Mouse (Mus musculus): Measurements from ENCODE around the gene Gas2l2. TPM values are rescaled to one million over a fixed set of nuclear protein-coding genes. Genes with fewer than 3 reads are reported as not detected.

The Gas2l2 gene
- polyA plus RNA-seq, 2 experiments: 0.03 TPM; not detected in 1

- WGBS: 47% methylated on average over 6 of the region's 6 CpGs
- Histone ChIP-seq H3K4me3 (replicated peaks; ENCODE audit: low read length) (no peak overlapping the region), H3K36me3 (ENCODE audit: control insufficient read depth, insufficient read depth, low read length) (peaks cover 68% of the 10 kb centered on the region), H3K4me2 (replicated peaks; ENCODE audit: low read depth, low read length, severe bottlenecking) (no peak overlapping the region), H3K9me3 (ENCODE audit: control insufficient read depth, low read length) (no peaks in the 10 kb centered on the region), H3K27ac (replicated peaks; ENCODE audit: low read depth, low read length) (no peak overlapping the region), H3K27me3 (ENCODE audit: control insufficient read depth, insufficient read depth, low read length) (no peaks in the 10 kb centered on the region), H3K9ac (ENCODE audit: low read depth, low read length, severe bottlenecking) (no peak overlapping the region), H3K4me1 (ENCODE audit: control insufficient read depth, insufficient read depth, low read length) (no peaks in the 10 kb centered on the region)
- no peak for DNase-seq (ENCODE audit: low spot score)
- no peak for ATAC-seq (ENCODE audit: low FRiP score, low read depth)
- no peak for TF ChIP-seq POLR2A (IDR thresholded peaks at IDR 0.05; ENCODE audit: borderline replicate concordance, extremely low read depth, insufficient read depth, insufficient read length)
Measured at GRCm38 (mm10) chr11:83394802-83395439, 34.3 kb downstream of the Gas2l2 start.

DNA sequence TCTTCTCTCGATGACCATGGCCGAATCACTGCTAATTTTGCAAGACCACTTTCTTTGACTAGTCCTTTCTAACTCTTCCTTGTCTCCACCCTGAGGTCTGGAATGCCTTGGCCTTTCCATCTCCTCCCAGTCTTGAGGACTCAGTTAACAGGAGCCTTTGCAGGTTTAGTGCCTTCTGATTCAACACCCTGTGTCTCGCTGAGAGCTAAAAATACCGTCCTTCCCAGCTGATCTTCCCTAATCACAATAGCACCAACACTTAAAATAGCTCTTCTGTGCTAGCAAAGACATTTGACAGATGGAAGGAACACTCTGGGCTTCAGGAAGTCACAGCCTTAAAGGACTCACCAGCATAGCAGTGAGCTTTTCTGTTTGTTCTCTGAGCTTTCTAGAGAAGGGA is 36.2 kb downstream of the Gas2l2 start:
- no peak for DNase-seq (ENCODE audit: low spot score)
- Histone ChIP-seq H3K27ac (replicated peaks; ENCODE audit: low read depth, low read length) (no peak overlapping the region), H3K4me2 (replicated peaks; ENCODE audit: low read depth, low read length, severe bottlenecking) (no peak overlapping the region), H3K4me3 (replicated peaks; ENCODE audit: low read length) (no peak overlapping the region), H3K9me3 (ENCODE audit: control insufficient read depth, low read length) (no peaks in the 10 kb centered on the region), H3K9ac (ENCODE audit: low read depth, low read length, severe bottlenecking) (no peak overlapping the region), H3K27me3 (ENCODE audit: control insufficient read depth, insufficient read depth, low read length) (no peaks in the 10 kb centered on the region), H3K4me1 (ENCODE audit: control insufficient read depth, insufficient read depth, low read length) (no peaks in the 10 kb centered on the region), H3K36me3 (ENCODE audit: control insufficient read depth, insufficient read depth, low read length) (peaks cover 60% of the 10 kb centered on the region)
- ATAC-seq (ENCODE audit: low FRiP score, low read depth): no peak
- WGBS: 90% methylated on average over 4 of the region's 4 CpGs
- no peak for TF ChIP-seq POLR2A (IDR thresholded peaks at IDR 0.05; ENCODE audit: borderline replicate concordance, extremely low read depth, insufficient read depth, insufficient read length)

DNA sequence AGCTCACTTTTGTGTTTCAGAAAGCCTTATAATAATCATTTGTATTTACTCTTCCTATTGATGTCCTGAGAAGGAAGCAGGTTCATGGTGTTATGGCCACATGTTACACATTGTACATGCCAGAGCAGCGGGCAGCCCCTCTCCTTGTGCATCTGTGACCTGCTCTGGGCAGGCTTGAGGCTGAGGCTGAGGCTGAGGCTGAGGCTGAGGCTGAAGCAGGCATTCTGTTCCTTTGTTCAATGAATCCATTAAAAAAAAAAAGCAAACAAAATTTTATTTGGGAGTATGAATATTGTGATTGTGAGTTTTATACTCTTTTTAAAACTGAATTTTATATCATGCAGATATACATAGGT is 45.7 kb downstream of the Gas2l2 start:
- H3K9me3 ChIP-seq (ENCODE audit: control insufficient read depth, low read length): no peaks in the 10 kb centered on the region
- 68% methylated on average over 1 of the region's 1 CpGs for WGBS
- ATAC-seq (ENCODE audit: low FRiP score, low read depth): no peak

DNA sequence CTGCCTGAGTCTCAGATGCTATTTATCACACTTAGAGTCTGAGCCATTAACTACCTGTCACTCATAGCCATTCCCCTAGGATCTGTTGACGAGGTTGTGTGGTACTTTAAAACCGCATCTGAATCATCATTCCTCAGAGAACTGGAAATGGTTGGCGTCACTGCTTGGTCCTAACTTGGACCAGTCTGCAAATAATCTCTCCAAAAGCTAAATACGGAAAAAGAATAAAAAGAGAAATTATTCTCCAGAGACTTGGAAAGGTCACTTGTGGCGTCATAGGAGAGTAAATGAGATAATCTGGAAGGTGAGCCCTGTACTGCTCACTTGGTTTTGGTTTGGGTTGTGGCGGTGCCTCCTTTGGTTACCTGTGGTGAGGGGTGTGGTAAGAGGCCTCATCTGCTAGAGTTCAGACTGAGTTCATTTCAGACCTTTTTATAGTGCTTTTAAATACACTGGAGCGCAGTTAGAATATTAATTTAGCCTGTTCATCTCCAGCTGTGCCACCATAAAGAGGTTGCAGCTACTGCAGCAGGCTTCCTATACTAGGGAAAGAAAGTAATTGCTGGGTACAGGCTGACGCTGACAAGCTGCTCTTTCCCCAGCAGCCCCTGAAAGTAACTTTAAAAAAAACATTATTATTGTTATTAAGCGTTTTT is 46.3 kb downstream of the Gas2l2 start:
- Histone ChIP-seq H3K36me3 (ENCODE audit: control insufficient read depth, insufficient read depth, low read length) (peaks cover 19% of the 10 kb centered on the region; the same call in 1 of the 2 replicates), H3K27me3 (ENCODE audit: control insufficient read depth, insufficient read depth, low read length) (no peaks in the 10 kb centered on the region), H3K4me3 (replicated peaks; ENCODE audit: low read length) (no peak overlapping the region), H3K4me2 (replicated peaks; ENCODE audit: low read depth, low read length, severe bottlenecking) (no peak overlapping the region), H3K27ac (replicated peaks; ENCODE audit: low read depth, low read length) (no peak overlapping the region), H3K4me1 (ENCODE audit: control insufficient read depth, insufficient read depth, low read length) (no peaks in the 10 kb centered on the region), H3K9ac (ENCODE audit: low read depth, low read length, severe bottlenecking) (no peak overlapping the region), H3K9me3 (ENCODE audit: control insufficient read depth, low read length) (no peaks in the 10 kb centered on the region)
- DNase-seq (ENCODE audit: low spot score) (no peak), ATAC-seq (ENCODE audit: low FRiP score, low read depth) (no peak)
- 43% methylated on average over 9 of the region's 9 CpGs for WGBS
- no peak for TF ChIP-seq POLR2A (IDR thresholded peaks at IDR 0.05; ENCODE audit: borderline replicate concordance, extremely low read depth, insufficient read depth, insufficient read length)

More for the DNA sequence above, 45.7 kb downstream of the Gas2l2 start:
- Histone ChIP-seq H3K27ac (replicated peaks; ENCODE audit: low read depth, low read length) (no peak overlapping the region), H3K4me1 (ENCODE audit: control insufficient read depth, insufficient read depth, low read length) (no peaks in the 10 kb centered on the region), H3K36me3 (ENCODE audit: control insufficient read depth, insufficient read depth, low read length) (peaks cover 17% of the 10 kb centered on the region; the same call in 1 of the 2 replicates), H3K9ac (ENCODE audit: low read depth, low read length, severe bottlenecking) (no peak overlapping the region), H3K4me3 (replicated peaks; ENCODE audit: low read length) (no peak overlapping the region), H3K4me2 (replicated peaks; ENCODE audit: low read depth, low read length, severe bottlenecking) (no peak overlapping the region), H3K27me3 (ENCODE audit: control insufficient read depth, insufficient read depth, low read length) (no peaks in the 10 kb centered on the region)
- no peak for DNase-seq (ENCODE audit: low spot score)
- no peak for TF ChIP-seq POLR2A (IDR thresholded peaks at IDR 0.05; ENCODE audit: borderline replicate concordance, extremely low read depth, insufficient read depth, insufficient read length)

- no peak overlapping the region for H3K4me3 ChIP-seq (replicated peaks; ENCODE audit: low read length)
- no peak for ATAC-seq (ENCODE audit: low FRiP score, low read depth)
- no peak for DNase-seq (ENCODE audit: low spot score)
- TF ChIP-seq POLR2A (IDR thresholded peaks at IDR 0.05; ENCODE audit: borderline replicate concordance, extremely low read depth, insufficient read depth, insufficient read length): no peak
- no peaks in the 10 kb centered on the region for H3K9me3 ChIP-seq (ENCODE audit: control insufficient read depth, low read length)
- 53% methylated on average over 7 of the region's 7 CpGs for WGBS
- H3K4me1 ChIP-seq (ENCODE audit: control insufficient read depth, insufficient read depth, low read length): no peaks in the 10 kb centered on the region
- H3K27ac ChIP-seq (replicated peaks; ENCODE audit: low read depth, low read length): no peak overlapping the region
- peaks cover 42% of the 10 kb centered on the region for H3K36me3 ChIP-seq (ENCODE audit: control insufficient read depth, insufficient read depth, low read length)
- H3K9ac ChIP-seq (ENCODE audit: low read depth, low read length, severe bottlenecking): no peak overlapping the region
- H3K4me2 ChIP-seq (replicated peaks; ENCODE audit: low read depth, low read length, severe bottlenecking): no peak overlapping the region
- no peaks in the 10 kb centered on the region for H3K27me3 ChIP-seq (ENCODE audit: control insufficient read depth, insufficient read depth, low read length)
Measured at GRCm38 (mm10) chr11:83379745-83380341, 49.4 kb downstream of the Gas2l2 start.

Other genes starting within 250 kb of the Gas2l2 start
- 0.64 and 0.87 TPM in 2 replicates for gene Slfn3, start 238.1 kb downstream of the Gas2l2 start, polyA plus RNA-seq (2012; rRNA removed)
- 0.57 and 0.89 TPM in 2 replicates for gene Slfn3, start 238.1 kb downstream of the Gas2l2 start, polyA plus RNA-seq (2014; fragmentation: Nextera tagmentation; extraction: Ambion mirVana)
- gene Slfn14, start 142.7 kb downstream of the Gas2l2 start, polyA plus RNA-seq (2012; rRNA removed): 0.06 and 0.09 TPM in 2 replicates
- gene Slfn14, start 142.7 kb downstream of the Gas2l2 start, polyA plus RNA-seq (2014; fragmentation: Nextera tagmentation; extraction: Ambion mirVana): 0.07 and 0.12 TPM in 2 replicates
- gene Ap2b1, start 130.4 kb downstream of the Gas2l2 start, polyA plus RNA-seq (2012; rRNA removed): 49.6 and 49.7 TPM in 2 replicates
- 62.4 and 67.0 TPM in 2 replicates for gene Ap2b1, start 130.4 kb downstream of the Gas2l2 start, polyA plus RNA-seq (2014; fragmentation: Nextera tagmentation; extraction: Ambion mirVana)
- 11.5 TPM in 2 replicates for gene Pex12, start 126.9 kb downstream of the Gas2l2 start, polyA plus RNA-seq (2012; rRNA removed)
- gene Pex12, start 126.9 kb downstream of the Gas2l2 start, polyA plus RNA-seq (2014; fragmentation: Nextera tagmentation; extraction: Ambion mirVana): 14.6 and 15.3 TPM in 2 replicates
- gene Rasl10b, start 20.3 kb downstream of the Gas2l2 start, polyA plus RNA-seq (2012; rRNA removed): 8.4 and 12.3 TPM in 2 replicates
- gene Rasl10b, start 20.3 kb downstream of the Gas2l2 start, polyA plus RNA-seq (2014; fragmentation: Nextera tagmentation; extraction: Ambion mirVana): 2.2 and 2.4 TPM in 2 replicates
- 0.57 and 1.2 TPM in 2 replicates for gene 1700020L24Rik, start 8.2 kb upstream of the Gas2l2 start, polyA plus RNA-seq (2012; rRNA removed)
- gene 1700020L24Rik, start 8.2 kb upstream of the Gas2l2 start, polyA plus RNA-seq (2014; fragmentation: Nextera tagmentation; extraction: Ambion mirVana): 0.33 and 0.39 TPM in 2 replicates
- gene Mmp28, start 33.6 kb upstream of the Gas2l2 start, polyA plus RNA-seq (2012; rRNA removed): 4.6 and 5.7 TPM in 2 replicates
- 2.4 and 3.6 TPM in 2 replicates for gene Mmp28, start 33.6 kb upstream of the Gas2l2 start, polyA plus RNA-seq (2014; fragmentation: Nextera tagmentation; extraction: Ambion mirVana)
- 60.0 and 103 TPM in 2 replicates for gene Taf15, start 43.6 kb upstream of the Gas2l2 start, polyA plus RNA-seq (2012; rRNA removed)
- 8.3 and 10.9 TPM in 2 replicates for gene Taf15, start 43.6 kb upstream of the Gas2l2 start, polyA plus RNA-seq (2014; fragmentation: Nextera tagmentation; extraction: Ambion mirVana)
- gene Heatr9, start 92.7 kb upstream of the Gas2l2 start, polyA plus RNA-seq (2012; rRNA removed): not detected in 2 replicates
- gene Heatr9, start 92.7 kb upstream of the Gas2l2 start, polyA plus RNA-seq (2014; fragmentation: Nextera tagmentation; extraction: Ambion mirVana): not detected in 2 replicates
- 0.48 and 0.81 TPM in 2 replicates for gene Ccl5, start 101.1 kb upstream of the Gas2l2 start, polyA plus RNA-seq (2012; rRNA removed)
- 0.70 and 0.81 TPM in 2 replicates for gene Ccl5, start 101.1 kb upstream of the Gas2l2 start, polyA plus RNA-seq (2014; fragmentation: Nextera tagmentation; extraction: Ambion mirVana)
- gene Ccl9, start 149.2 kb upstream of the Gas2l2 start, polyA plus RNA-seq (2012; rRNA removed): 3.0 and 4.2 TPM in 2 replicates
- 6.8 and 7.3 TPM in 2 replicates for gene Ccl9, start 149.2 kb upstream of the Gas2l2 start, polyA plus RNA-seq (2014; fragmentation: Nextera tagmentation; extraction: Ambion mirVana)
- gene Ccl6, start 163.6 kb upstream of the Gas2l2 start, polyA plus RNA-seq (2012; rRNA removed): 1.5 and 2.0 TPM in 2 replicates
- 5.0 and 6.5 TPM in 2 replicates for gene Ccl6, start 163.6 kb upstream of the Gas2l2 start, polyA plus RNA-seq (2014; fragmentation: Nextera tagmentation; extraction: Ambion mirVana)
- gene Rpl9-ps1, start 216.2 kb upstream of the Gas2l2 start, polyA plus RNA-seq (2012; rRNA removed): not detected in 2 replicates
- gene Rpl9-ps1, start 216.2 kb upstream of the Gas2l2 start, polyA plus RNA-seq (2014; fragmentation: Nextera tagmentation; extraction: Ambion mirVana): not detected in 2 replicates
- gene Ccl3, start 219.9 kb upstream of the Gas2l2 start, polyA plus RNA-seq (2012; rRNA removed): 1.9 and 3.5 TPM in 2 replicates
- 1.4 and 2.3 TPM in 2 replicates for gene Ccl3, start 219.9 kb upstream of the Gas2l2 start, polyA plus RNA-seq (2014; fragmentation: Nextera tagmentation; extraction: Ambion mirVana)
- gene Ccl4, start 233.1 kb upstream of the Gas2l2 start, polyA plus RNA-seq (2012; rRNA removed): 0.80 and 0.88 TPM in 2 replicates
- 1.0 and 1.2 TPM in 2 replicates for gene Ccl4, start 233.1 kb upstream of the Gas2l2 start, polyA plus RNA-seq (2014; fragmentation: Nextera tagmentation; extraction: Ambion mirVana)

All from limb, embryonic 14.5 days (tissue).